Mouse (Mus musculus) G1E (cell line): ENCODE measurements around the gene Ski. TPM values are rescaled to one million over a fixed set of nuclear protein-coding genes. Genes with fewer than 3 reads are reported as not detected.

Experiments used
- ATAC-seq: 2 replicates; pipeline ENCODE4 v1.8.0; 2016; ENCODE audit warnings: mild to moderate bottlenecking; ENCODE audit not compliant: insufficient number of reproducible peaks, poor library complexity, low FRiP score, severe bottlenecking; ENCODE audit errors: extremely low read depth
- DNase-seq: peaks from one replicate; pipeline ENCODE4 v3.0.0; 2012; ENCODE audit warnings: low spot score
- H3K27me3 ChIP-seq: 2 replicates; pipeline ENCODE4 v1.6.1; 2012; ENCODE audit warnings: mild to moderate bottlenecking, low read length, inconsistent platforms; ENCODE audit not compliant: insufficient read depth
- H3K36me3 ChIP-seq: replicated peaks from 2 replicates; pipeline ENCODE3; 2012; ENCODE audit warnings: mild to moderate bottlenecking, inconsistent platforms
- H3K4me1 ChIP-seq: 2 replicates; pipeline ENCODE4 v1.6.1; 2012; ENCODE audit warnings: low read depth, low read length, inconsistent platforms, mixed read lengths; ENCODE audit not compliant: insufficient read depth
- H3K4me3 ChIP-seq: 2 replicates; pipeline ENCODE4 v1.5.1; 2012; ENCODE audit warnings: low read depth, mild to moderate bottlenecking, inconsistent platforms, low read length, moderate library complexity, mixed read lengths
- H3K9me3 ChIP-seq: replicated peaks from 2 replicates; pipeline ENCODE4 v1.6.1; 2012; ENCODE audit warnings: inconsistent platforms
- CTCF ChIP-seq: IDR thresholded peaks from 2 replicates; pipeline ENCODE4 v1.5.1; 2012; ENCODE audit warnings: low read depth, low read length, inconsistent platforms, mixed read lengths
- GATA1 ChIP-seq: IDR thresholded peaks from 2 replicates; pipeline ENCODE4 v1.6.1; 2012; ENCODE audit warnings: borderline replicate concordance, low read length, inconsistent platforms, mixed read lengths
- GATA2 ChIP-seq: IDR thresholded peaks from 2 replicates; pipeline ENCODE4 v1.6.1; 2012; ENCODE audit warnings: low read depth, low read length, inconsistent platforms, borderline replicate concordance
- POLR2AphosphoS5 ChIP-seq: IDR thresholded peaks from 2 replicates; pipeline ENCODE4 v1.6.1; 2012; ENCODE audit warnings: low read depth, low read length, inconsistent platforms; ENCODE audit not compliant: insufficient replicate concordance
- TAL1 ChIP-seq: conservative IDR thresholded peaks from 2 replicates; pipeline ENCODE4 v1.6.1; 2012; ENCODE audit warnings: low read depth, low read length, inconsistent platforms, mixed read lengths
- polyA plus RNA-seq: library from polyadenylated mRNA; stranded (reverse); fragments of >175 nt; gene quantifications from 2 replicates; pipeline ENCODE4 v1.2.3, GENCODE M21; 2012
- total RNA-seq, 2 experiments: library from RNA; stranded (forward) in 1 of 2; stranded (reverse) in 1 of 2; fragments of 200-1000 nt in 1 of 2; fragments of >200 nt in 1 of 2; fragmentation: Nextera tagmentation in 1 of 2; gene quantifications; 2 replicates each; pipeline ENCODE4 v1.2.3; 2014 to 2017

Gene Ski
- total and polyA plus RNA-seq, 3 experiments: 16.9 to 58.4 (median 40.7) TPM

GRCm38 (mm10) chr4:155121915-155122443 is 100.4 kb downstream of the Ski start:
- peak overlapping the region; percentile 55; the same call in 1 of the 2 replicates for H3K4me3 ChIP-seq
- H3K27me3 ChIP-seq: 0 out of 2 replicates have a peak, but pooled peaks cover 2% of the 10 kb centered on the region
- DNase-seq: no peak
- H3K9me3 ChIP-seq: peaks cover 4% of the 10 kb centered on the region
- H3K36me3 ChIP-seq: peaks cover 2% of the 10 kb centered on the region
- H3K4me1 ChIP-seq: peaks cover 97% of the 10 kb centered on the region
- no peak for ATAC-seq
- no peak for TF ChIP-seq POLR2AphosphoS5
- TF ChIP-seq TAL1: no peak
- TF ChIP-seq GATA2: no peak
- TF ChIP-seq GATA1: no peak
- TF ChIP-seq CTCF: no peak

- Histone ChIP-seq H3K36me3 (peaks cover 2% of the 10 kb centered on the region), H3K9me3 (peaks cover 4% of the 10 kb centered on the region), H3K27me3 (no peaks in the 10 kb centered on the region), H3K4me3 (peak overlapping the region; percentile 53; the same call in 1 of the 2 replicates), H3K4me1 (peaks cover 97% of the 10 kb centered on the region)
- no peak for TF ChIP-seq TAL1
- TF ChIP-seq GATA1: no peak
- TF ChIP-seq GATA2: no peak
- DNase-seq (no peak), ATAC-seq (no peak)
These were observed 101.2 kb downstream of the Ski start for GRCm38 (mm10) chr4:155121222-155121621.

- Histone ChIP-seq H3K4me3 (peak overlapping the region; percentile 53; the same call in 1 of the 2 replicates), H3K4me1 (peaks cover 97% of the 10 kb centered on the region), H3K36me3 (peaks cover 2% of the 10 kb centered on the region), H3K9me3 (peaks cover 4% of the 10 kb centered on the region), H3K27me3 (no peaks in the 10 kb centered on the region)
- DNase-seq: no peak
- TF ChIP-seq TAL1: no peak
- TF ChIP-seq POLR2AphosphoS5: no peak
- no peak for TF ChIP-seq GATA2
- TF ChIP-seq GATA1: no peak
- TF ChIP-seq CTCF: no peak
- ATAC-seq: no peak
These were observed 101.8 kb downstream of the Ski start for GRCm38 (mm10) chr4:155120583-155120982.

GRCm38 (mm10) chr4:155120038-155120437 is 102.4 kb downstream of the Ski start:
- Histone ChIP-seq H3K9me3 (peaks cover 4% of the 10 kb centered on the region), H3K27me3 (peaks cover 2% of the 10 kb centered on the region; the same call in 1 of the 2 replicates), H3K4me1 (peaks cover 97% of the 10 kb centered on the region), H3K4me3 (no peak overlapping the region), H3K36me3 (peaks cover 2% of the 10 kb centered on the region)
- DNase-seq (no peak), ATAC-seq (no peak)
- no peak for TF ChIP-seq GATA2
- no peak for TF ChIP-seq POLR2AphosphoS5
- no peak for TF ChIP-seq CTCF
- TF ChIP-seq TAL1: no peak
- TF ChIP-seq GATA1: no peak

GRCm38 (mm10) chr4:155118278-155118677 is 104.1 kb downstream of the Ski start:
- Histone ChIP-seq H3K36me3 (no peaks in the 10 kb centered on the region), H3K4me3 (peak overlapping the region; percentile 42; the same call in 1 of the 2 replicates), H3K4me1 (peaks cover 97% of the 10 kb centered on the region), H3K9me3 (no peaks in the 10 kb centered on the region; the same call in 1 of the 2 replicates), H3K27me3 (peaks cover 12% of the 10 kb centered on the region; the same call in 1 of the 2 replicates)
- no peak for TF ChIP-seq GATA1
- ATAC-seq (no peak), DNase-seq (no peak)

- H3K4me1 ChIP-seq: peaks cover 96% of the 10 kb centered on the region
- peak; percentile 91 for DNase-seq
- H3K27me3 ChIP-seq: peaks cover 12% of the 10 kb centered on the region; the same call in 1 of the 2 replicates
- peak; percentile 76 for ATAC-seq
- H3K36me3 ChIP-seq: no peaks in the 10 kb centered on the region
- TF ChIP-seq GATA1 (no peak), TAL1 (peak; percentile 87), CTCF (no peak)
- no peaks in the 10 kb centered on the region for H3K9me3 ChIP-seq
- H3K4me3 ChIP-seq: peak overlapping the region; percentile 63; the same call in 1 of the 2 replicates
These were observed 104.9 kb downstream of the Ski start for GRCm38 (mm10) chr4:155117396-155117978.
